Comparison of ENCODE assay signal across 8 mouse cellular contexts in the genomic region with DNA sequence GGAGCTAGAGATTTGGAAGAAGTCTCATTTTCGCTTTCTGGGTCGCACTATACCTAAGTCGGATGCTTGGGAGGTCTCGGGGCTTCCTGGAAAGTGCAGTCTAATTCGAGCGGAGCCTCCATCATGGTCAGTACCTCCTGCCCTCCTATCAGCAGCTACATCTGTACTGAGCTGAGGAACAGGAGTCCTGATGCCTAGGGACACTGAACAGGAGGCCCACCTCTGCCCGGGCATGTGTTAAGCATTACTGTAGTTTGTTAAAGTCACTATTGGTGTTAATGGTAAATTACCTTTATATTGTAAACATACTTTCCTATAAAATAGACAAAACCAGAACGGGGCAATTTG. TPM values are rescaled to one million over a fixed set of nuclear protein-coding genes. Genes with fewer than 3 reads are reported as not detected.
DNase-seq lines count a peak whose midpoint lies in the region; ATAC-seq and TF ChIP-seq lines count a peak whose summit lies in the region.

No protein-coding gene starts in this region.

- peaks cover 3% of the 10 kb centered on the region; the same call in 1 of the 2 replicates for H3K36me3 ChIP-seq in neural tube, embryonic 11.5 days (ENCODE audit: control insufficient read depth, insufficient read depth, low read length)
- H3K36me3 ChIP-seq in forebrain, embryonic 10.5 days (replicated peaks): peaks cover 23% of the 10 kb centered on the region
- H3K36me3 ChIP-seq in limb, embryonic 13.5 days: peaks cover 22% of the 10 kb centered on the region
- peaks cover 4% of the 10 kb centered on the region for H3K36me3 ChIP-seq in small intestine, adult 2 months (ENCODE audit: control insufficient read depth, insufficient read depth, low read length)

- no peak for DNase-seq in neural tube, embryonic 11.5 days (ENCODE audit: low spot score)
- no peak for DNase-seq in neural tube, embryonic 10.5 days (ENCODE audit: extremely low spot score, low spot score)
- no peak for DNase-seq in forebrain, embryonic 10.5 days (ENCODE audit: extremely low spot score, low spot score)
- DNase-seq in left cerebral cortex, adult 18-20 months (ENCODE audit: low spot score in 2 of 2): no peak
- no peak for DNase-seq in spleen, adult 18-20 months
- no peak for DNase-seq in kidney, adult 18-20 months

- no peak for TF ChIP-seq POLR2A in small intestine, adult 2 months (IDR thresholded peaks at IDR 0.05; ENCODE audit: low read depth, low read length)

- H3K4me1 ChIP-seq in neural tube, embryonic 11.5 days (ENCODE audit: control insufficient read depth, insufficient read depth, low read length): peaks cover 5% of the 10 kb centered on the region; the same call in 1 of the 2 replicates
- peaks cover 16% of the 10 kb centered on the region for H3K4me1 ChIP-seq in forebrain, embryonic 10.5 days
- H3K4me1 ChIP-seq in limb, embryonic 13.5 days: peaks cover 15% of the 10 kb centered on the region
- peaks cover 4% of the 10 kb centered on the region; the same call in 1 of the 2 replicates for H3K4me1 ChIP-seq in small intestine, adult 2 months (ENCODE audit: control insufficient read depth, insufficient read depth, insufficient read length, low read length)

- WGBS in neural tube, embryonic 11.5 days: 2% methylated on average over 8 of the region's 8 CpGs
- WGBS in forebrain, embryonic 10.5 days: under 1% methylated on average over 8 of the region's 8 CpGs
- WGBS in limb, embryonic 13.5 days: 1% methylated on average over 8 of the region's 8 CpGs
- 0% methylated on average over 8 of the region's 8 CpGs for WGBS in small intestine, adult 2 months

- peak; percentile 74 for ATAC-seq in neural tube, embryonic 11.5 days (ENCODE audit: insufficient read depth, low FRiP score, low TSS enrichment)
- peak; percentile 82 for ATAC-seq in limb, embryonic 13.5 days (ENCODE audit: low FRiP score, low read depth)

- peak overlapping the region; percentile 69 for H3K4me3 ChIP-seq in neural tube, embryonic 11.5 days (ENCODE audit: low read depth, low read length)
- peak overlapping the region; percentile 71 for H3K4me3 ChIP-seq in forebrain, embryonic 10.5 days
- peak overlapping the region; percentile 76 for H3K4me3 ChIP-seq in limb, embryonic 13.5 days
- peak overlapping the region; percentile 95 for H3K4me3 ChIP-seq in small intestine, adult 2 months (ENCODE audit: low read depth, low read length)

- H3K27ac ChIP-seq in neural tube, embryonic 11.5 days (ENCODE audit: low read depth, low read length): peak overlapping the region; percentile 82
- peak overlapping the region; percentile 92 for H3K27ac ChIP-seq in forebrain, embryonic 10.5 days
- peak overlapping the region; percentile 93 for H3K27ac ChIP-seq in limb, embryonic 13.5 days
- H3K27ac ChIP-seq in small intestine, adult 2 months (ENCODE audit: insufficient read depth, low read depth, low read length): peak overlapping the region; percentile 41

- no peaks in the 10 kb centered on the region for H3K9me3 ChIP-seq in neural tube, embryonic 11.5 days (ENCODE audit: control insufficient read depth, low read length)
- no peaks in the 10 kb centered on the region for H3K9me3 ChIP-seq in forebrain, embryonic 10.5 days
- H3K9me3 ChIP-seq in limb, embryonic 13.5 days: no peaks in the 10 kb centered on the region

- H3K4me2 ChIP-seq in neural tube, embryonic 11.5 days (ENCODE audit: low read depth): peak overlapping the region; percentile 55
- H3K4me2 ChIP-seq in limb, embryonic 13.5 days (replicated peaks): peak overlapping the region; percentile 86

- peak overlapping the region; percentile 87 for H3K9ac ChIP-seq in neural tube, embryonic 11.5 days (ENCODE audit: low read length)
- H3K9ac ChIP-seq in limb, embryonic 13.5 days: peak overlapping the region; percentile 89

- TF ChIP-seq CTCF in small intestine, adult 2 months (IDR thresholded peaks at IDR 0.05; ENCODE audit: extremely low read depth, insufficient read length, insufficient replicate concordance, low read depth, low read length): no peak

- no peaks in the 10 kb centered on the region for H3K27me3 ChIP-seq in neural tube, embryonic 11.5 days (ENCODE audit: control insufficient read depth, insufficient read depth, low read length)
- H3K27me3 ChIP-seq in forebrain, embryonic 10.5 days (ENCODE audit: poor library complexity, severe bottlenecking): no peaks in the 10 kb centered on the region
- no peaks in the 10 kb centered on the region for H3K27me3 ChIP-seq in limb, embryonic 13.5 days
- H3K27me3 ChIP-seq in small intestine, adult 2 months (ENCODE audit: control insufficient read depth, insufficient read depth, low read length): no peaks in the 10 kb centered on the region

RNA-seq across cellular contexts. Expression of gene Zfp213, which starts 0.3 kb away (rescaled TPM):
- polyA plus RNA-seq in neural tube, embryonic 11.5 days (2014; fragmentation: Nextera tagmentation; extraction: Ambion mirVana): 23.4 and 24.3 TPM in 2 replicates
- 27.6 and 29.9 TPM in 2 replicates for polyA plus RNA-seq in forebrain, embryonic 10.5 days (2016; fragmentation: Nextera tagmentation; extraction: Ambion mirVana)
- 21.0 and 21.7 TPM in 2 replicates for polyA plus RNA-seq in limb, embryonic 13.5 days (2015; fragmentation: Nextera tagmentation; extraction: Ambion mirVana)
- 6.4 and 7.8 TPM in 2 replicates for polyA plus RNA-seq in small intestine, adult 2 months (2012; rRNA removed)
- 1 to 10 TPM; 6.8 to 7.1 TPM for total RNA-seq in left cerebral cortex, adult 18-20 months (2021)

RNA-seq across cellular contexts. Expression of gene Zfp13, which starts 34.9 kb away (rescaled TPM):
- polyA plus RNA-seq in neural tube, embryonic 11.5 days (2014; fragmentation: Nextera tagmentation; extraction: Ambion mirVana): 19.7 and 20.3 TPM in 2 replicates
- polyA plus RNA-seq in forebrain, embryonic 10.5 days (2016; fragmentation: Nextera tagmentation; extraction: Ambion mirVana): 22.1 and 22.2 TPM in 2 replicates
- 19.9 and 22.2 TPM in 2 replicates for polyA plus RNA-seq in limb, embryonic 13.5 days (2015; fragmentation: Nextera tagmentation; extraction: Ambion mirVana)
- polyA plus RNA-seq in small intestine, adult 2 months (2012; rRNA removed): 5.4 and 6.8 TPM in 2 replicates
- 10 to 100 TPM; 27.5 to 29.7 TPM for total RNA-seq in left cerebral cortex, adult 18-20 months (2021)

RNA-seq across cellular contexts. Expression of gene Zscan10, which starts 36.3 kb away (rescaled TPM):
- polyA plus RNA-seq in neural tube, embryonic 11.5 days (2014; fragmentation: Nextera tagmentation; extraction: Ambion mirVana): 0.91 TPM in 1 of 2 replicates, not detected in the other
- polyA plus RNA-seq in forebrain, embryonic 10.5 days (2016; fragmentation: Nextera tagmentation; extraction: Ambion mirVana): 0.42 and 0.65 TPM in 2 replicates
- polyA plus RNA-seq in limb, embryonic 13.5 days (2015; fragmentation: Nextera tagmentation; extraction: Ambion mirVana): 0.56 and 0.57 TPM in 2 replicates
- polyA plus RNA-seq in small intestine, adult 2 months (2012; rRNA removed): not detected in 2 replicates
- total RNA-seq in left cerebral cortex, adult 18-20 months (2021): not detected

Comparison
In these comparisons a context has a peak if more than half of its experiments do, and no peak if none do; other contexts are left out.
1. H3K27ac ChIP-seq: peak in every context shown above with its lines; median percentile 93 in limb, embryonic 13.5 days; 92 in forebrain, embryonic 10.5 days; 82 in neural tube, embryonic 11.5 days; 41 in small intestine, adult 2 months.